Mouse (Mus musculus): Measurements from ENCODE around the gene Slc6a5. TPM values are rescaled to one million over a fixed set of nuclear protein-coding genes. Genes with fewer than 3 reads are reported as not detected.

The Slc6a5 gene
- polyA plus RNA-seq, 1 experiment from 2014 or later = 0.01 TPM

DNA sequence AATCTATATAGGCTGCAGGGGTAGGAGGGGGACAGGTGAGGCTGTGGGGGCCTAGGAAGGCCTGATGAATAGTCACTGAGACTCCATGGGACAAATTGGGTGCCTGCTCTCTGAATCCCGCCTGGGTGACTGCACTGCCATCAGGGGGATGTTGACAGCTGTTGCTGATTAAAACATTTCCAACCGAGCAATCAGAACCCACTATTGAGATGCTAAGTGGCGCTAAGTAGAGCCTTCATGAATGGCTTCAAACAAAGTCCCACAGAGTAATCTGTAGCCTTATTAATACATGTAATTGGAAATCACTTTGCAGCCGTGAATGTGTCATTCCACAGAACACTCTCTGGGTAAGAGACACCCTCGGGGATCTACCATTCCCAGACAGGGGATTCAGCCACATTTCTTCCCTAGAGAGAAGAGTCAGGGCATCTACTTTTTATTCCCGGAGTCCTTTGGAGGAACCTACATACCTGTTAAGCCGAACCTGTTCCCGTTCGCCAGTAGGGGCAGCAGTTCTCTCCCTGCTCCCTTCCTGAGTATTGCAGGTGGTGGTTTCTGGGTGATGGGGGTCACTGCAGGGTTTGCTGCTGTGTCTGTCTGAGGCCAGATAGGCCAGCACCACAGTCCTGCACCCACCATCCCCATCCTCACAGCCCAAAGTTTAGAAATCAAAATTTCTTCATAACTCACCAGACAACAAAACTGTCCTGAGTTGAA lies 71.7 kb downstream of the Slc6a5 start:
- in situ Hi-C loops (cut with MboI; ENCODE audit: low pct_unique_long_range_greater_than_20kb) = no loop called here
- DNase-seq (ENCODE audit: low read depth, low spot score) (no peak), ATAC-seq (no peak)
- H3K27me3 ChIP-seq = peaks cover 12% of the 10 kb centered on the region
- CTCF ChIA-PET = interaction anchor here (1.6 kb wide), 1 partner anchor 11 kb away, joined by 4 read pairs; no protein-coding TSS in a partner anchor
- peak; percentile 18 for TF ChIP-seq CTCF (IDR thresholded peaks at IDR 0.05)
- POLR2A ChIA-PET = no interaction called here

DNA sequence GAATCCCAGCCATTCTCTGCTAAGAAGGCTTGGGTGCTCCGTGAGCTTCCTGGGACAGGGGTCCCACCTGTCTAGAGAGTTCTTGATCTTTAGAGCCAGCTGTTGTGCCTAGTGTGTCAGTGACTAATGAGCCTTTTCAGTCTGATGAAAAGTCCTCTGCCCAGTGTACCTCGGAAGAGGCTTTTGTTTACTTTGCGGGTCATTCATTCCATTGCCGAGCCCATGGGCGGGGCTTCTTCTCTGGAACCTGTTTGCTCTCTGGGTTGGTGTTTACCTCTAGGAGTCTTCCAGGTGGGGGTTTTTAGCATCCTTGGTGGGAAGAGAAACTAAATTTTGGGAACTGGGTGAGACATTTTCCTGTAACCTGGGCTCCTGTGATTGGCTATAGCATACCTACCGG lies 74.8 kb downstream of the Slc6a5 start:
- in situ Hi-C loops (cut with MboI; ENCODE audit: low pct_unique_long_range_greater_than_20kb) = no loop called here
- H3K27me3 ChIP-seq = peaks cover 7% of the 10 kb centered on the region
- DNase-seq (ENCODE audit: low read depth, low spot score) (no peak), ATAC-seq (no peak)
- no peak for TF ChIP-seq CTCF (IDR thresholded peaks at IDR 0.05)
- CTCF ChIA-PET = no interaction called here
- POLR2A ChIA-PET = no interaction called here

DNA sequence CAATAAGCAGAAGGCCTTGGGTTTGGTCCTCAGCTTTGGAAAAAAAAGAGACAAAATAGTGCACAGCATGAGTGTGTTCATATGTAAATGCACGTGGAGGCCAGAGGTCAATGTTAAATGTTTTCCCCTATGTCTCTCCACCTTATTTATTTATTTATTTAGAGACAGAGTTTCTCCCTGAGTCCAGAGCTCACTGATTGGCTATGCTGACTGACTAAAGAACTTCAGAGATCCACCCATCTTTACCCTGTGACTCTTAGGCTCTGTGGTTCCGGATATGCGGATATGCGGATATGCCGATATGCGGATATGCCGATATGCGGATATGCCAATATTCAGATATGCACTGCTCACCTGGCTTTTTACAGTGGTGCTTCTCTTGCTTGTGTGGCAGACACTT lies 76.0 kb downstream of the Slc6a5 start:
- TF ChIP-seq CTCF (IDR thresholded peaks at IDR 0.05) = no peak
- CTCF ChIA-PET = no interaction called here
- ATAC-seq = no peak
- in situ Hi-C loops (cut with MboI; ENCODE audit: low pct_unique_long_range_greater_than_20kb) = no loop called here
- POLR2A ChIA-PET = no interaction called here
- H3K27me3 ChIP-seq = peaks cover 7% of the 10 kb centered on the region
- DNase-seq (ENCODE audit: low read depth, low spot score) = no peak

DNA sequence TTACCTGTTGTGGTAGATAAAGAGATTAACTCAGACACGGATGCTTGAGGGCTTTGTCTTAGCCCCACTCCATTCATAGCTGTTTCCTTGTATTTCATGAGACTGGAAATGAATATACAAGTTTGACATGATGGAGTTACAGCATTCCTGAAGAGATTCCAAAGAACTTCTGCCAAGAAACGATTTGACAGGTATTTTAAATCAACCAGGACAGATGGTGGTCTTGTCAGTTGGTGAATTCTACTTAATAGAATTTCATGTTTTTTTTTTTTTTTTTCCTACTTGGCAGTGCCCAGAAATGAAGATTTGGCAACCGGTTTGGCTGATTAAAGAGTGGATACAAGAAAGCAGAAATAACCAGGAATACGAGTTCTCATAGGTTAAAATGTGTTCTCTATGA lies 89.4 kb downstream of the Slc6a5 start:
- TF ChIP-seq CTCF (IDR thresholded peaks at IDR 0.05) = no peak
- CTCF ChIA-PET = no interaction called here
- POLR2A ChIA-PET = no interaction called here
- ATAC-seq = no peak
- DNase-seq (ENCODE audit: low read depth, low spot score) = no peak
- peaks cover 3% of the 10 kb centered on the region for H3K27me3 ChIP-seq
- in situ Hi-C loops (cut with MboI; ENCODE audit: low pct_unique_long_range_greater_than_20kb) = no loop called here

DNA sequence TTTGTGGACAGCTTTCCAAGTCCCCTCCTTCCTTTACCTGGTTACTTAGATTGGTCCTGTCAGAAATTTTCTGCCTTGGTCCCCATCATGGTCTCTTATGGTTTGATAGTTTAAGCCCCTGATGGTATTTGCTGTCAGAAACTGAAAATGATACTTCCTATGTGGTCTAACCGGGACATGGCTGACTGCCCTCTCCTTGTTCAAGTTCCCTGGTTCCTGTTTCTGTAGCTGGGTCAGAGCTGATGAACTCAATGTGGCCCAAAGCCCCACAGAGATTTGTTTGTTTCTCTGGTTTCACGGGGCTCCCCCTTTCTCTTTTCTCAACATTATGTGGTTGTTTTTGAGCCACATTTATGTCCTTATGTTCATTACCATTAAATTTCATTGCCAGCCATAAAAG lies 95.3 kb downstream of the Slc6a5 start:
- H3K27me3 ChIP-seq = peaks cover 3% of the 10 kb centered on the region
- ChIA-PET CTCF (no interaction called here), POLR2A (no interaction called here)
- TF ChIP-seq CTCF (IDR thresholded peaks at IDR 0.05) = no peak
- ATAC-seq (no peak), DNase-seq (ENCODE audit: low read depth, low spot score) (no peak)
- in situ Hi-C loops (cut with MboI; ENCODE audit: low pct_unique_long_range_greater_than_20kb) = no loop called here

Other genes with a start within 250 kb of the Slc6a5 start
- gene Htatip2, start 151.0 kb upstream of the Slc6a5 start, polyA plus RNA-seq (2021) = not detected
- gene Prmt3, start 131.8 kb upstream of the Slc6a5 start, polyA plus RNA-seq (2021) = 43.0 TPM
- 0.05 TPM for gene Nell1, start 64.7 kb downstream of the Slc6a5 start, polyA plus RNA-seq (2021)